Mouse (Mus musculus): ENCODE data around the gene Asb5.
"Not testable (repeated sequence)": the region's sequence is repeated elsewhere in the genome, so short reads cannot be mapped to it uniquely, and the experiment has no call there.

Gene Asb5

DNA sequence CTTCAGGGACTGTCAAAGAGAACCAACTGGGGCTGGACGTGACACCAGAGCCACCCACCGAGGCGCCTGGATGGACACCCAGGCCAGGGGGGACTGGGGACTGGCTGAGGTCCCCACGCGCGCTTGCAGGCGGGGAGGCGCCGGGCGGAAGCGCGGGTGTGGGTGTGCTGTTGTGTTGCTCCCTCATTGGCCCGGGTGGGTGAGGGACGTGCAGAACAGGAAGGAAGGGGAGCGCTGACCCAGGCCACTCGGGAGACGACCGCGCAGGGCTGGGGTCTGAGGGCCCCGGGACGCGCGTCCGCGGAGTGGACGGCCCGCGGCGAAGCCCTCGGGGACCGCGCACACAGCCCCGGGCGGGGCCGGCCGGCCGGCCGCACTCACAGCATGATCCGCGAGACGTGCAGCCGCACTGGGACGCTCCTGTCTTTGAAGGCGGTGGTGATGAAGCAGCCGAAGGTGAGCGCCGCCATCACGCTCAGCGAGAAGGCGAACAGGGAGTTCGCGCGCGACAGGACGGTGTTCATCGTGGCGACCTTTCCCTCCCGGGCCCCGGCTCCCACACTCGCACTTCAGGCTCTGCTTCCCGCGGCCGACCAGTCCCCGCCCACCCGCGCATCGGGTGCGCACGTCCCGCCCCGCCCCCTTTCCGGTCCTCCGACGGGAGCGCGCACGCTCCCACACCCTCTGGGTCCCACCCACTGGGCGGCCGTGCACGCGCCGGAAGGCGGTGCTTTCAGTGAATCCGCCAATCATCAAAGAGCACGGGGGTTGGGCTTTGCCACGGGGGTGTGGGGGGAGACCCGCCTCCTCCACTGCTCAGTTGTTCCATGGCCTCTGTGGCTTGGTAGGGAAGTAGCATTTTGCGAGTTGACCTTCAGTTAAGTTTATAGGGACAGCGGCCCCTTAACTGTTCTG lies at the start of gene Asb5, which contains the start of gene Spcs3:
TSS of gene Asb5 (plus strand) at position 199 of the 915 bp plus-strand sequence.
TSS of gene Spcs3 (minus strand) at position 617 of the 915 bp plus-strand sequence.
- peak; percentile 94 for DNase-seq

DNA sequence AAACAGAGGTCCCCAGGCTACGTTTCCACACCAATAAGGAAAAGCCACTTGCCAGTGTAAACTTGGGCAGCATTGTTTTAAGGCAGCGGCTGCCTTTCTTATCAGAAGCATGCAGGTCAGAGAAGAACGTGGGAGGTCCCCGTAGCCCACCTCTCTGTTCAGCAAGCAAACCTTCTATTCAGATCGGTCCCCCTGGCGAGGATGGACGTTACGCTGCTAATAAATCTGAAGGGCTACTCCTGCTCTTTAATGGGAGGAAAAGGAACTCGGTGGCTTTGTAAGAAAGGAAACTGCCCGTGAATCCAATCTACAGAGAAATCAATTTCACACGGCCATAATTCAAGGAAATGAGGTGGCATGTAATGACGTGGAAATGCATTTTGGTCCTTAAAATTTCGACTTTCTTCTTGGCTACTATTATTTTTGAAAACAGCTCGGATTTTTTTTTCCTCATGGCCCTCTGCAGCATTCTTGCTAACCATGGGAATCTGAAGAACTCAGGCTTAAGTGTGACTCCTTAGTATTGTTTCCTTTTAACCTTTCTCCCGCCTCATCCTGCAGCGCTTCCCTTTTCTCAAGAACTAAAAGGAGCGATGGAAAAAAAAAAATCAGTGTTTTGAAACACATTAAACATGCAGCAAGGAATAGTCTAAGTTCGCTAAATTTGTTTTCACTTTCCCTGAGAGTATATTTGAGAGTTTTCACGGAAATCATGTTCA lies 42.7 kb upstream of the Asb5 start:
- DNase-seq: no peak

DNA sequence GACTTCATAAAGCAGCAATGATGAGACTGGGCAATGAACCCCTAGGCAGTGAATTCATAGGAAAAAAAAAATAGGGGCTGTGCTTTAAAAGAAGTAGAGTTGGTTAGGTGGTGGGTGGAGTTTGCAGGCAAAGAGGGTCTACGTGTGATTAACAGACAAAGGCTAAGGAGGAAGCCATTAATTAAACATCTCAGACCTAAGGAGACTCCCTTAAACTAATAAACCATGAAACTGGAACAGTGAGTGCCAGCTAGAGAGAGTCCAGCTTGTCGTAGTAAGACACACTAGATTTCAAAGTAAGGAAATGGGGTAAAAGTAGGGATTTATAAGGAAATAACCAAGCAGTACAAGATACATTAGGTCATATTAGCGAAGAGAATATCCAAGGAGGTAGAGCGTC lies 40.9 kb upstream of the Asb5 start:
- DNase-seq: no peak

DNA sequence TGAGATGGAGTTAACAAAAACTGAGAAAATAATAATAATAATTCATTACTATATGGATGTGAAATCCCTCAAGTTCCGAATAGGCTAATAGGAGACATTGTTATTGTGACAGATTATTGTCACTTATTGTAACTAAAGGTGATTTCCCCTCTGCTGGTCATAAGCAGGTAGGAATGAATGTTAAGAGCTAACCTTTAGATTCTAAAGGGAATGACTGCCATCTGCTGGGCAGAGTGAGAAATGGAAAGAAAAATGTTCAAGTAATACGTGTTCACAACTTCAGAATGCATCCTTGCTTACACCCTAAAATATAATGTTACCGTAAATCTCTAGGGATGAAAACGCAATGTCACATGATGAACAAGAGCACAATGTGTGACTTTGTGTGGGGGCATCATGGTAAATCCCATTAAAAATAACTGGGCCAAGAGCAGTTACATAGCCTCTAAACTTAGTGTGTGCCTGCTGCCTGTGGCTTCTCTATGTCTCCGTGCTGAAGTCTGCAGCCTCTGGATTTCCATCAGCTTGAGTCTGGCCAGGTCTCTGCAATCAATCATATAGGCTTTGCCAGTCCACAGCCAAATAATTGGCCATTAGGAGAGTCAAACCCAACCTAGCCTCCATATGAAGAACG lies 38.2 kb upstream of the Asb5 start:
- no peak for DNase-seq

DNA sequence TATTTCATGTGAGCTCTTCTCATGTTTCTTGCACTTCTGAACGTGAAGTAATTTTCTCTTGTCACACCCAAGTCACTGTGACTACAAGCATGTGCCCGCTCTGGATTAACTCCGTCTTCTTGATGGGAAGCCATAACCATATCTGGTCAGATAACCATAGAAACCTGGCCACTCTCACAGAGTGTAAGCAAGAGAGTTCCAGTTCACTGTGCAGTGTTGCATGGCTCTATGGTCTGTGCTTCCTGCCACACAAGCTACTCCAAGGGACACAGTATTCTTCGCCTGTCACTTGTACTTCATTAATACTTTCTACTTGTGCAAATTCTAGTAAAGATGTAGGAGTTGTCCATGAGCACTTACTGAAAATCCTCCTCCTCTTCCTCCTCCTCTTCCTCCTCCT lies 37.4 kb upstream of the Asb5 start:
- no peak for DNase-seq

DNA sequence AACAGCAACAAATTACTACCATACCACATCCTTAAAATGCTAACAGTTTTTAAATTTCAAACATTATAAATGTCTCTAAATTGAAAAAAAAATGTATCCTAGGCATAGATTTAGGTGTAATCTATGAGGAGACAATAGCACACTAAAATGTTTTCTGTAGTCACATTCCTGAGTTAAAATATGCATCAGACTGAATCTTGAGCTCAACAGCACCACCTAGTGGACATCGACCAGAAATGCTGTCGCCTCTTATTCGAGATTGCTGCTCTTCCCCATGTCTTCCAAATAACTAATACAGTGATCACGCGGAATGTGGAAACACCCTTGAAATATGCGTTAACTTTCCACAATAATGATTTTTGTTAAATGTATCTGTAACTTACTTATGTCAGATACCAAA lies 36.3 kb upstream of the Asb5 start:
- no peak for DNase-seq

DNA sequence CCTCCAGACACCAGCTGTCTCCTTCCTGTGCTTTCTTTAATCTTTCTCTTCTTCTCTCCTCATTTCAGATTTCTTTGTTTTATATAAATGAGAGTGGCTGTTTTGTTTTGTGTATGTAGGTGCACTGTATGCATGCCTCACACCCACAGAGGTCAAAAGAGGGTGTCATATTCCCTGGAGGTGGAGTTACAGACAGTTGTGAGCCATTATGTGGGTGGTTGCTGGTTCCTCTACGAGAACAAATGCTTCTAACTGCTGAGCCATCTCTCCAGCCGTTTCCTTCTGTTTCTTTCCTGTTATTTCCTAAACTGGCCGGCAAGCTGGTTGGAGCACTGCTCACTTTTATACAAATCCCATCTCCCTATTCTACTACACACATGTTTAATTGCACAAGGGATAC lies 35.5 kb upstream of the Asb5 start:
- DNase-seq: no peak

DNA sequence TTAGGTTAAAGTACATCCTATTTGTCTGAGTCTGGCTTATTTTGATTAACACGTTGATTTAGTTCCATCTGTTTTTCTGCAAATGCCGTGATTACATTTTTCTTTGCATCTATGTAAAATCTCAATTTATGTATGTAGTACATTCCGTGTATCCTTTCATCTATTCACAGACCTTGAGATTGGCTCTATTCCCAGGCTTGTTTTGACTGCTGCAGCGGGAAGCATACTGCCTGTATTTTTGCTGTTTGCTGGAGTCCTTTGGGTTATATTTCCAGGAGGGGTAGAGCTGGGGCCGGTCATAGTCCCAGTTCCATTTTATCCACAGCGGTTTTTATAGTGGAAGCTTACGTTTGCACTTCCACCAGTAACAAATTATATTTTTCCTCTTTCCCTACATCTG lies 26.3 kb upstream of the Asb5 start:
- no peak for DNase-seq

DNA sequence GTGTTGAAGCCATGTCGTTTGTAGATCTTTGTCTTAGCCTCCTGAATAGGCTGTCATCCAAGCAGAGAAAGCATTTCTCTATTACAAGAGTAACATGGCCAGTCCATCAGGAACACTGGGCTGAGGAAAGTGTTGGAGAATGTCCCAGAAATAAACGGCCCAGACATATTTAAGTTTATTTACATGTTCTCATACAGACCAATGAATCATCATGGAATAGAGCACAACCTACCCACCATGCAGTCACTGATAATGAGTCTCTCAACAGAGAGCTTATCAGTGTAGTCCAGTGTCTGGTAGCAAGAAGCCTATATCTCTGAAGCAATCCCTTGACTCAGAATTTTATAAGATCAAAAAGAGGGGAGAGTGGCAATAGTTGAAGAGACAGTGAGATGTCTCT lies 24.3 kb upstream of the Asb5 start:
- no peak for DNase-seq

DNA sequence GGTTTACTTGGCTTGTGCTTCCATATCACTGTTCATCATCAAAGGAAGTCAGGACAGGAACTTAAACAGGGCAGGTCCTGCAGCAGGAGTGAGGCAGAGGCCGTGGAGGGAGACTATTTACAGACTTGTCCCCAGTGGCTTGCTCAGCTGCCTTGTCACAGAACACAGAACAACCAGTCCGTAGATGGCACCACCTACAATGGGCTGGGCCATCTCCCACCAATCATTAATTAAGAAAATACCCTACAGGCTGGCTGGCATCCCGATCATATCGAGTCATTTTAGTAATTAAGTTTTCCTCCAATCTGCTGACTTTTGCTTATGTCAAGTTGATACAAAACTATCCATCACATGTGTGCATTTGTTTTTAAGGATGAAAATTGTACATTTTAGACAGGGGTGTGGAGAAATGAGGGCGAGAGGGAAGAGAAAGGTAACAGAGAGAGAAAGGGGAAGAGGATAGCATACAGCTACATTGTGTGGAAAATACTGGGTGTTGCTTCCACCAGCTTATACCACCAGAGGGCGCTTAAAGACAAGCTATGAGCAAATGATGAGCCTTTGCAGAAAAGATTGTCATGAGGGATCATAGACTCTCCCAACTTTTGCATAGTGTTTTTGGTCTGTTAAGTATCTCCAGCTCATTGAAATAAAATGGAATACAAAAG lies 21.8 kb upstream of the Asb5 start:
- peak; percentile 54 for DNase-seq

DNA sequence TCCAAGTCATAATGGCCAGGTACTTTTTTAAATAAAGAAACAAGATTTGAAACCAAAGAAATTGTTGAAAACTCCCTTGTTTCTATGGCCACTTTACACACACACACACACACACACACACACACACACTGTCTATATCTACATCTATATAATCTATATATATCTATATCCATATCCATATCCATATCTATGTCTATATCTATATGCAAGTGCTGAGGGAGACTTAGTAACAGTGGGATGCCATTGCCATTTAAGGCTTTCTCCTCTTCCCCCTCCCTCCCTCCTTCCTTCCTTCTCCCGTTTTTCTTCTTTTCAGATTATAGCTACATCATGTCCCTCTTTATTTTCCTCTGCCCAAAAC lies 21.3 kb upstream of the Asb5 start:
- DNase-seq: no peak

DNA sequence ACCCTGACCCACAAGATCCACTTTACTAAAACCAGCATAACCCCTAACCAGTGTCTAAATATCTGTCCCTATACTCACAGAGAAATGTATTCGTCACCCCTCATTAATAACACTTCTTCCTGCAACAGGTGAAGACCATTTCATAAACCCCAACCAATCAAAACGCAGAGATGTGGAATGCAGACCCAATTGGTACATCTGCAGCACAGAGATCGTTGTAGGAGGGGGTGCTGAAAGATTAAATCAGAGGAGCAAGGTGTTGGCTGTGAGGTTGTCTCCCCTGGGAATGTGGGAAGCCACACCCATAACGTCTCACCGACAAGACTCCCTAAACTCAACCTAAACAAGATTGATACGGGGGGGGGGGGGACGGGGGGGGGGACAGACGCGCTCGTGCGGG lies 20.6 kb upstream of the Asb5 start:
- no peak for DNase-seq

DNA sequence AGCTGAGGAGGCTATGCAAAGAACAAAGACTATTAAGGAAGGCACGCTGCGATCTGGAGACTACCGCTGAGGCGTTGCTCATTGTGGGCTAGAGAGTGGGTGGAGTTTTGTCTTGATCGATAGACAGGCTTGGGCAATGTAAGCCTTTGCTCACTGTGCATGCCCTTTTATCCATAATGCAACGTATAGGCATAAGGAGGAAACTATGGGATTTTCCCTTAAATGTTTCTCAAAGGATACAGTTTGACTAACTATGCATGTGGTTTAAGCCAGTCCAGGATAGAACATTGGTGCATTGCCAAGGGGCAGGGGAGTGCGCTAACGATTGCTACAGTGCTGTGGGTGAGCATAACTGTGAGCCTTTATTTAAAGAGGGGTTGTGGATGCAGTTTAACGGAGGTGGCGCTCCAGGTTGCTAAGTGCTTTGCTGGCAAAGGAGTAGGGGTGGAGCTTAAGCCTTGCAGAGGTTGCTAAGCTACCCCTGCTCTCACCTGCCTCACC lies 20.1 kb upstream of the Asb5 start:
- DNase-seq: peak; percentile 36

DNA sequence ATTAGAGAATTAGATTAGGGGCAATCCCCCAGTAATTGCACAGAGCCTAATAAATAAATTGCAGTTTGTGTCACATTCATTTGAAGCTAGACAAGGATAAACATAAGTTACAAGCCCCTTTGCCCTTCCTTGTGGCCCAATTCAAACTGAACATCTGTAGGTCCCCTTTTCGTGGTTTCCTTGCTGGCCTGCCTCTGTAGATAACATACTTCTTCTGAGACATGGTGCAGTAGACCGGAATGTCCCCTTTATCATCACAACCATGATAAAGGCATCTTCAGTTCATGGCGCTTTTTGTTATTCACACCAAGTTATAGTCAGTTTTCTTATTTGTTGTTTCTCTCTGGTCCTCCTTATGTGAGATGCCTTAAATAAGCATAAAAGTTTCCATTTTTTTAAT lies 17.6 kb upstream of the Asb5 start:
- no peak for DNase-seq

DNA sequence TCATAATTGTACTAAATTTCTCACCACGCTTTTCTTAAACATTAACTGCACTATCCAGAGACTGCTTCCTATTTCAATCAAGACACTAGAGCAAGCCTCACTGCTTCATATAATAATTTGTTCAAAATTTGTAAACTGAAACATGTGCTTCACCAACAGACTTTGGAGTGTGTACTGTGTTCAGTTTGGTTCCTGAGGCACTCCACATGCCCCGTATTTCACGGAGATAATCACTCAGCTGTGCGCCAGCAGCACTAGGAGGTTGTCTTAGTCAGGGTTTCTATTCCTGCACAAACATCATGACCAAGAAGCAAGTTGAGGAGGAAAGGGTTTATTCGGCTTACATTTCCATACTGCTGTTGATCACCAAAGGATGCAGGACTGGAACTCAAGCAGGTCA lies 17.2 kb upstream of the Asb5 start:
- DNase-seq: not testable (repeated sequence)

DNA sequence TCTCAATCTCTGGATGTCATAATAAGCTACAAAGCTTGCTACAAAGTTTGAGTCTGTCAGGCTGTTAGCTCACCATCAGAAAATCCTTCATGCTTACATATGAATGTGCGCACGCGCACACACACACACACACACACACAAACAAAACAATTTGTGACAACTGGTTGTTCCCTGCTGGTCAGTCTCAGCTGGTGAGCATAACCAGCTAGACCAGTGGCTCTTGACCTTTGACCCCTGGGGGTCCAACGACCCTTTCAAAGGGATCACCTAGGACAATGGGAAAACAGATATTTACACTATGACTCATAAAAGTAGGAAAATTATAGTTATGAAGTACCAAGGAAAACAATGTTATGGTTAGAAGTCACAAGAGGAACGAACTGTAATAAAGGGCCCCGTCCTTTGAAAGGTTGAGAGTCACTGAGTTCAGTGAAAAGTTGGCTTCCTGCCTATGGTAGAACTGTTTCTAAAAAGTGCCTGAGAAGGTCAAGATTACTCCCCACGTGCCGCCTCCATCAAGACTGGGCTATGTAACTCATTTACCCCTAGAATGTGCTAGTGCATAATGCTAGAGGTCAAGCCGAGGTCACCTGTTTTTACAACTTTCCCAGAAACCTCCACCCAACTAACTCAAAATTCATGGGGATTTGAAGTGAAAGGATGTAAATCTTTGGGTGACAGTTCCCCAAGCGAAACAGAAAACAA lies 10.5 kb upstream of the Asb5 start:
- peak; percentile 83 for DNase-seq

DNA sequence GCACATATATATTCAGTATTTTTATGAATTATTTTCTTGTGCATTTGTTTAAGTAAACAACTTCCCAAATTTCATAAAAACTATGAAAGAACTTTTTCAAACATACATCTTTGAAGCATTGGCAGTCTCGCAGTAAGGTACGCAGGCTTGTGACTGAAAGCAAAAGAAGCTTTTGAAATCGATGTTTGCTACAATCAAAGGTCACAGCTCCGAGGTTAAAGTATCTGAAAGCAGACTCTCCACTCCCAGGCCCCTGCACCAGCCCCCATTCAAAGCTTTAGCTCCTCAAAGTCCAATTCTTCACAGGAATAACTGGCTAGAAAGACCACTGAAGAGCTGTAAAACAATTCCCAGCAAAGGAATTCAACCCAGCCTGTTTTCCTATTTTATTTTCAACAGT lies 8.9 kb upstream of the Asb5 start:
- DNase-seq: no peak

DNA sequence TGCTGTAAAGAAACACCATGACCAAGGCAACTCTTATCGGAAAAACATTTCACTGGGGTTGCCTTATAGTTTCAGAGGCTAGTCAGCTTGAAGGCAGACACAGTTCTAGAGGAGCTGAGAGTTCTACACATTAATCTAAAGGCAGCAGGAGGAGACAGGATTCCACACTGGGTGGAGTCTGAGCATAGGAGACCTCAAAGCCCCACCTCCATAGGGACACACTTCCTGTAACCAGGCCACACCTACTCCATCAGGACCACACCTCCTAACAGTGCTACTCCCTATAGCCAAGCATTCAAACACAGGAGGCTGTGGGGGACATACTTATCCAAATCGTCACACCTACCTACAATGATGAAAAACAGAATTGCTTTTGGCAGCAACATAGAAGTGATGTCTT lies 3.8 kb upstream of the Asb5 start:
- DNase-seq: no peak

DNA sequence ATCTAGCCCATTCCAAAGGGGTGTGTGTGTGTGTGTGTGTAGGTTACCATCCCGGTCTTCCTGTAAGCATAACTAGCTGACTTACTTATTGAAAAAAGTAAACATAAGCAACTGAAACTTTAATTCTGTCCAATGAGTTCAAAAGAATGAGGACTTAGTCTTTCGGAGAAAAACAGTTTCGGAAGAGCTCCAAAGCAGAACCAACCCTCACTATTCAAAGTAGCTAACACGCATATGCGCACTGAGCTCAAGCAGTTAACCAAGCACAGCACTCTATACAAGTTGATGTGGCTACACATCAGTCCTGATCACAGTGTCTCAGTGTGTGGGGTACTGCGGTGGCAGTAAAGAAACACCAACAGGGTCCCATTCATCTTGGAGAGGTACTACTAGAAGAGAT lies 2.7 kb upstream of the Asb5 start:
- no peak for DNase-seq

DNA sequence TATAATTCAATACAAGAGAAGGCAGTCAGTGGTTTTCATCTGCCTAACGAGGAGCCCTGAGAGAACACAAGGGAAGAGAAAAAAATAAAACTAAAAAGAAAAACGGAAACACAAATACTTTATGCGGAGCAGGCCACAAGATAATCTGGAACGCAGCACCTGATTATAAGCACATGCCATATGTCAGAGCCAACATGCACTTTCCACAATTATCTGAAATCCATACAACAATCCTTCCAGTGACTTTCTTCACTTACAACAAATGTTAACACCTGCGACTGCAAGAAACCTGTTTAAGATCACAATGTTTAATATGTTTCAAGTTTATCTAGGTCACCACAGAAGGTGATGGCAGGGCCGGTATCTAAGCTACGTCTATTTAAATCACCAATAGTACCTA lies 809 bp upstream of the Asb5 start:
- no peak for DNase-seq

DNA sequence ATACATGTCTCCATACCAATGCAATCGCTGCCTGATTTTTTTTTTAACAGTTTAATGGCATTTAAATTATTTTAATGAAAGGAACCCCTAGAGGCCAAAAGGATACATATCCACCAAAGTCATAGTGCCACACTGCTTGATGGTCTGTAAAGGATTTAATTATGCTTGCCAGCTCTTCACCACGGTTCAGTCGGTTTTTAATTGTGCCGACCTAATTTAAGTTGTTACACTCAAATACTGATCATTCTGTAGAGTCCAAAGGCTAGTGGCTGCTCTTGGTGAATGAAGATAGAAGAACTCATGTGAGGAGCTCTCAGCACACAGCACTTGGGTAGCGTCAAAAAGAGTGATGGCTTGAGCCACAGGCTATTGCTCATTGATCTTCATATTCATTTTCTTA lies 5.8 kb downstream of the Asb5 start:
- DNase-seq: no peak

DNA sequence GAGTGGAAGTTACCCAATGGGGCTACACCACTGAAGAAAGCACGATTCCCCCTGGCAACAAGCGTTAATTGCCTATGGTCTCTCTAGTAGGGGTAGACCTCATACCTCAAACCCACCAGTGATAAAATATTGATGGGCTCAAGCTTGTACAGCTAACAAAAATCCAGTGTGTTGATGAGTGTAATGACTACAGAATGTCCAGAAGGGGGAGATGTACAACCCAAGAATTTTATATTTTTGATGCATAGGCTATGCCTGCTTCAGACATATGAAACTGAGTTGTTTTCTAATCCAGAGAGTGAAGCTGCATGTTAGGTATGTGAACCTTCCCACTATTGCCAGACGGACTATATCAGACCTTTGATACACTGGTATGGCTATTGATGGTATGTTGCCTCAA lies 7.9 kb downstream of the Asb5 start:
- DNase-seq: no peak

DNA sequence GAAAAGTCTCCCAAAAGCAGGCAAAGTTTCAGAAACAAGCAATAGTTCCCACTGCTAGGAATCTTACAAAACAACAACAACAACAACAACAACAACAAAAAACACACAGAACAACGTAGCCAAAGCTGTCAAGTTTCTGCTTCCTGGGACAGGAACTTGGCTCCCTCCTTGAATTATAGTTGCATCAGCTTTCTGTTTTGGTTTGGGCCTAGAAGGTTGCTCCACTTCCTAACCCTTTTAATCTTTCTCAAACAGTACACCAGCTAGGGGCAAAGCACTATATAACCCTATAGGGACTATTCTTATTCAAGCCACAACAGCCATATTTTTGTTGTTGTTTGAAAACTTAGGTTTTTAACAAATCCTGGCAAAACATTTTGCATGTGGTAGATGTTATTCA lies 12.0 kb downstream of the Asb5 start:
- DNase-seq: no peak

All from kidney, adult 11 months (tissue).